21 mouse cellular contexts compared by ENCODE assay signal in genomic region chr2:181153131-181153530, GRCm38 (mm10). TPM values are rescaled to one million over a fixed set of nuclear protein-coding genes. Genes with fewer than 3 reads are reported as not detected.
A peak's percentile ranks its signal among the peaks of the same experiment; 100 is the strongest.
DNase-seq lines count a peak whose midpoint lies in the region; ATAC-seq and TF ChIP-seq lines count a peak whose summit lies in the region.
"Had no signal": no experiment of that assay in that cellular context is flagged by ENCODE, and none has a peak within 500 bp of the region (broad histone marks: within the 10 kb centered on the region; RNA-seq: fewer than 3 reads in every experiment).

No protein-coding gene starts in this region.

- peak overlapping the region; percentile 99 for H3K27ac ChIP-seq in gastrocnemius, adult 2 months
- peak overlapping the region; percentile 75 for H3K27ac ChIP-seq in left cerebral cortex, adult 2 months
- H3K27ac ChIP-seq in cortical plate, adult 2 months (ENCODE audit: insufficient read depth, low read length) = no peak overlapping the region
- H3K27ac ChIP-seq in liver, embryonic 11.5 days (ENCODE audit: low read depth, low read length) = no peak overlapping the region
- H3K27ac ChIP-seq: embryonic facial prominence, embryonic 10.5 days; embryonic facial prominence, embryonic 12.5 days; forebrain, embryonic 13.5 days; forebrain, embryonic 15.5 days had no signal

- H3K9me3 ChIP-seq in liver, embryonic 11.5 days (ENCODE audit: control insufficient read depth, low read length) = no peaks in the 10 kb centered on the region
- H3K9me3 ChIP-seq: embryonic facial prominence, embryonic 10.5 days; embryonic facial prominence, embryonic 12.5 days; forebrain, embryonic 13.5 days; forebrain, embryonic 15.5 days had no signal

- H3K36me3 ChIP-seq in liver, embryonic 11.5 days (ENCODE audit: control insufficient read depth, insufficient read depth, low read length) = no peaks in the 10 kb centered on the region
- H3K36me3 ChIP-seq: embryonic facial prominence, embryonic 10.5 days; embryonic facial prominence, embryonic 12.5 days; forebrain, embryonic 15.5 days had no signal

- H3K9ac ChIP-seq in liver, embryonic 11.5 days (ENCODE audit: low read depth, low read length) = no peak overlapping the region
- H3K9ac ChIP-seq: embryonic facial prominence, embryonic 12.5 days; forebrain, embryonic 13.5 days; forebrain, embryonic 15.5 days; forebrain, postnatal 0 days had no signal

- DNase-seq in cerebellum, adult 8-10 months = peak; percentile 45
- no peak for DNase-seq in cerebellum, adult 18-20 months
- DNase-seq in gastrocnemius, adult 2 months = no peak
- DNase-seq in gastrocnemius, postnatal 14 days = no peak
- DNase-seq in left cerebral cortex, adult 2 months (ENCODE audit: extremely low spot score in 1 of 2, low spot score in 2 of 2) = no peak
- DNase-seq in left cerebral cortex, postnatal 10 days (ENCODE audit: extremely low spot score in 1 of 2, low spot score in 2 of 2) = no peak
- no peak for DNase-seq in liver, embryonic 11.5 days (ENCODE audit: low spot score)
- DNase-seq: adrenal gland, adult 2 months; adrenal gland, postnatal 10 days; forebrain, postnatal 0 days had no signal

- intact Hi-C loops in gastrocnemius, adult 2 months (cut with DNase I) = no loop called here
- intact Hi-C loops in gastrocnemius, postnatal 14 days (cut with DNase I; ENCODE audit: low total_unique reads) = no loop called here
- intact Hi-C loops in left cerebral cortex, adult 2 months (cut with DNase I) = no loop called here
- intact Hi-C loops in left cerebral cortex, postnatal 10 days (cut with DNase I) = no loop called here

- ATAC-seq in liver, embryonic 11.5 days (replicated peaks; ENCODE audit: low FRiP score) = no peak
- ATAC-seq: forebrain, embryonic 13.5 days; forebrain, embryonic 15.5 days; forebrain, postnatal 0 days had no signal

- TF ChIP-seq CTCF in gastrocnemius, adult 2 months (IDR thresholded peaks at IDR 0.05) = no peak
- no peak for TF ChIP-seq CTCF in left cerebral cortex, adult 2 months (IDR thresholded peaks at IDR 0.05)
- no peak for TF ChIP-seq CTCF in cortical plate, adult 2 months (IDR thresholded peaks at IDR 0.05; ENCODE audit: extremely low read depth, insufficient read depth, low read length)

- no peak overlapping the region for H3K4me2 ChIP-seq in liver, embryonic 11.5 days
- H3K4me2 ChIP-seq: embryonic facial prominence, embryonic 12.5 days; forebrain, embryonic 13.5 days; forebrain, embryonic 15.5 days had no signal

- 91% methylated on average over 1 of the region's 1 CpGs for WGBS in liver, embryonic 11.5 days

- peaks cover 67% of the 10 kb centered on the region for H3K27me3 ChIP-seq in liver, embryonic 11.5 days (replicated peaks; ENCODE audit: control insufficient read depth, insufficient read depth, low read length)
- H3K27me3 ChIP-seq: forebrain, embryonic 15.5 days had no signal

- peak overlapping the region; percentile 88 for H3K4me3 ChIP-seq in gastrocnemius, adult 2 months
- H3K4me3 ChIP-seq in left cerebral cortex, adult 2 months = peak overlapping the region; percentile 74
- peak overlapping the region; percentile 97; the same call in 1 of the 2 replicates for H3K4me3 ChIP-seq in cortical plate, adult 2 months (ENCODE audit: insufficient read depth, low read length)
- no peak overlapping the region for H3K4me3 ChIP-seq in liver, embryonic 11.5 days (ENCODE audit: low read depth, low read length)
- H3K4me3 ChIP-seq: embryonic facial prominence, embryonic 10.5 days; embryonic facial prominence, embryonic 12.5 days; forebrain, embryonic 13.5 days; forebrain, embryonic 15.5 days had no signal

- TF ChIP-seq POLR2A in cortical plate, adult 2 months (IDR thresholded peaks at IDR 0.05; ENCODE audit: extremely low read depth, insufficient read depth, low read length) = peak; percentile 8; the same call in 1 of the 2 replicates

- peaks cover 7% of the 10 kb centered on the region for H3K4me1 ChIP-seq in cortical plate, adult 2 months (ENCODE audit: control insufficient read depth, insufficient read depth, low read length)
- H3K4me1 ChIP-seq in liver, embryonic 11.5 days (replicated peaks; ENCODE audit: control insufficient read depth, insufficient read depth, low read length) = no peaks in the 10 kb centered on the region

RNA-seq across cellular contexts. Expression of gene Eef1a2, which starts 3.7 kb away (rescaled TPM):
- total RNA-seq in gastrocnemius, adult 2 months (2021) = 1,000 to 10,000 TPM; 2,005 to 2,177 TPM
- total RNA-seq in gastrocnemius, postnatal 14 days (2021) = 1,000 to 10,000 TPM; 2,249 to 2,405 TPM
- total RNA-seq in left cerebral cortex, adult 2 months (2021) = 1,000 to 10,000 TPM; 1,380 to 1,388 TPM
- 100 to 1,000 TPM; 898 to 906 TPM for total RNA-seq in left cerebral cortex, postnatal 10 days (2021)
- 1,125 and 1,195 TPM in 2 replicates for polyA plus RNA-seq in cortical plate, adult 2 months (2012; rRNA removed)
- polyA plus RNA-seq in liver, embryonic 11.5 days (2014; fragmentation: Nextera tagmentation; extraction: Ambion mirVana) = not detected in 2 replicates
- total RNA-seq: common myeloid progenitor, adult 5-6 weeks; MEL had no signal

RNA-seq across cellular contexts. Expression of gene Kcnq2, which starts 18.0 kb away (rescaled TPM):
- total RNA-seq in gastrocnemius, adult 2 months (2021) = not detected
- total RNA-seq in gastrocnemius, postnatal 14 days (2021) = under 1 TPM; 0.07 to 0.16 TPM
- total RNA-seq in left cerebral cortex, adult 2 months (2021) = 100 to 1,000 TPM; 275 to 280 TPM
- total RNA-seq in left cerebral cortex, postnatal 10 days (2021) = 100 to 1,000 TPM; 178 to 181 TPM
- 171 and 180 TPM in 2 replicates for polyA plus RNA-seq in cortical plate, adult 2 months (2012; rRNA removed)
- 0.15 and 0.18 TPM in 2 replicates for polyA plus RNA-seq in liver, embryonic 11.5 days (2014; fragmentation: Nextera tagmentation; extraction: Ambion mirVana)
- polyA plus RNA-seq: C2C12 had no signal

RNA-seq across cellular contexts. Expression of gene Ppdpf, which starts 33.9 kb away (rescaled TPM):
- total RNA-seq in gastrocnemius, adult 2 months (2021) = 10 to 100 TPM; 39.1 to 46.2 TPM
- 10 to 100 TPM; 52.9 to 58.5 TPM for total RNA-seq in gastrocnemius, postnatal 14 days (2021)
- total RNA-seq in left cerebral cortex, adult 2 months (2021) = 10 to 100 TPM; 72.8 to 77.8 TPM
- 100 to 1,000 TPM; 111 to 117 TPM for total RNA-seq in left cerebral cortex, postnatal 10 days (2021)
- polyA plus RNA-seq in cortical plate, adult 2 months (2012; rRNA removed) = 115 and 128 TPM in 2 replicates
- 172 and 179 TPM in 2 replicates for polyA plus RNA-seq in liver, embryonic 11.5 days (2014; fragmentation: Nextera tagmentation; extraction: Ambion mirVana)

RNA-seq across cellular contexts. Expression of gene Ptk6, which starts 49.5 kb away (rescaled TPM):
- not detected for total RNA-seq in gastrocnemius, adult 2 months (2021)
- not detected for total RNA-seq in gastrocnemius, postnatal 14 days (2021)
- under 1 TPM in 1 of 2 experiments, not detected in 1; 0.11 TPM for total RNA-seq in left cerebral cortex, adult 2 months (2021)
- total RNA-seq in left cerebral cortex, postnatal 10 days (2021) = not detected
- polyA plus RNA-seq in cortical plate, adult 2 months (2012; rRNA removed) = 0.04 and 0.10 TPM in 2 replicates
- polyA plus RNA-seq in liver, embryonic 11.5 days (2014; fragmentation: Nextera tagmentation; extraction: Ambion mirVana) = not detected in 2 replicates
- total RNA-seq: adrenal gland, postnatal 25 days; adrenal gland, postnatal 4 days; common myeloid progenitor, adult 5-6 weeks; forebrain, postnatal 0 days; MEL had no signal
- polyA plus RNA-seq: C2C12; embryonic facial prominence, embryonic 10.5 days; embryonic facial prominence, embryonic 12.5 days; forebrain, embryonic 11.5 days; forebrain, embryonic 13.5 days; forebrain, embryonic 15.5 days; forebrain, postnatal 0 days had no signal

RNA-seq across cellular contexts. Expression of gene Srms, which starts 59.9 kb away (rescaled TPM):
- total RNA-seq in gastrocnemius, adult 2 months (2021) = under 1 TPM; 0.17 to 0.28 TPM
- under 1 TPM; 0.10 to 0.18 TPM for total RNA-seq in gastrocnemius, postnatal 14 days (2021)
- under 1 TPM; 0.25 to 0.26 TPM for total RNA-seq in left cerebral cortex, adult 2 months (2021)
- under 1 TPM; 0.21 to 0.22 TPM for total RNA-seq in left cerebral cortex, postnatal 10 days (2021)
- 0.50 and 0.53 TPM in 2 replicates for polyA plus RNA-seq in cortical plate, adult 2 months (2012; rRNA removed)
- polyA plus RNA-seq in liver, embryonic 11.5 days (2014; fragmentation: Nextera tagmentation; extraction: Ambion mirVana) = 0.23 TPM in 1 of 2 replicates, not detected in the other
- total RNA-seq: common myeloid progenitor, adult 5-6 weeks; MEL had no signal
- polyA plus RNA-seq: C2C12 had no signal

Comparison
In these comparisons a context has a peak if more than half of its experiments do, and no peak if none do; other contexts are left out.
1. H3K27ac ChIP-seq: peak in gastrocnemius, adult 2 months (single experiment) and left cerebral cortex, adult 2 months (single experiment); none in cortical plate, adult 2 months (single experiment) and liver, embryonic 11.5 days (single experiment).
2. RNA of gene Kcnq2, which starts 18.0 kb away (total RNA-seq): 275 to 280 TPM in left cerebral cortex, adult 2 months and 178 to 181 TPM in left cerebral cortex, postnatal 10 days; 0.07 to 0.16 TPM in gastrocnemius, postnatal 14 days and not detected in gastrocnemius, adult 2 months; every median in the first group is over 100 times any median in the second.